Mouse (Mus musculus) MEL (cell line): ENCODE data around the gene Nat9. TPM values are rescaled to one million over a fixed set of nuclear protein-coding genes. Genes with fewer than 3 reads are reported as not detected.

Experiments
- DNase-seq: peaks from one replicate; pipeline ENCODE4 v3.0.0; 2011; ENCODE audit warnings: low read depth, low spot score
- H3K27ac ChIP-seq: 2 replicates; pipeline ENCODE4 v1.5.1; 2012; ENCODE audit warnings: low read depth, mild to moderate bottlenecking, control low read depth, low read length, moderate library complexity; ENCODE audit not compliant: control insufficient read depth
- H3K27me3 ChIP-seq, 2 experiments: fragments of 150-350 bp in 1 of 2; sonication (generic) in 1 of 2; 2 replicates each; pipeline ENCODE4 v1.6.1; 2012; ENCODE audit warnings: low read length in 2 of 2, mild to moderate bottlenecking in 2 of 2, improper control_type of control experiment in 1 of 2, moderate library complexity in 1 of 2; ENCODE audit not compliant: insufficient read depth in 2 of 2, control insufficient read depth in 1 of 2
- H3K36me3 ChIP-seq, 2 experiments: 2 replicates each; pipeline ENCODE4 v1.6.1; 2012 to 2014; ENCODE audit warnings: low read length in 2 of 2, improper control_type of control experiment in 1 of 2, inconsistent platforms in 1 of 2, mild to moderate bottlenecking in 1 of 2; ENCODE audit not compliant: insufficient read depth in 2 of 2, control insufficient read depth in 1 of 2
- H3K4me1 ChIP-seq, 2 experiments: fragments of 150-350 bp in 1 of 2; sonication (generic) in 1 of 2; 2 replicates each; pipeline ENCODE4 v1.6.1; 2012; ENCODE audit warnings: low read length in 2 of 2, improper control_type of control experiment in 1 of 2, mild to moderate bottlenecking in 1 of 2; ENCODE audit not compliant: insufficient read depth in 2 of 2, control insufficient read depth in 1 of 2
- H3K4me3 ChIP-seq, 2 experiments: fragments of 150-350 bp in 1 of 2; sonication (generic) in 1 of 2; 2 replicates each; pipeline ENCODE4 v1.5.1; 2012; ENCODE audit warnings: low read depth in 2 of 2, low read length in 2 of 2, mild to moderate bottlenecking in 2 of 2, moderate library complexity in 2 of 2, control low read depth in 1 of 2, improper control_type of control experiment in 1 of 2; ENCODE audit not compliant: control insufficient read depth in 1 of 2, insufficient read depth in 1 of 2
- H3K79me2 ChIP-seq: 2 replicates; pipeline ENCODE4 v1.6.1; 2012; ENCODE audit warnings: mild to moderate bottlenecking, low read length, moderate library complexity; ENCODE audit not compliant: control insufficient read depth, poor library complexity, insufficient read depth
- H3K9ac ChIP-seq: 2 replicates; pipeline ENCODE4 v1.6.1; 2012; ENCODE audit warnings: low read depth, mild to moderate bottlenecking, control low read depth, low read length, moderate library complexity; ENCODE audit not compliant: control insufficient read depth, poor library complexity, severe bottlenecking
- H3K9me3 ChIP-seq: fragments of 150-350 bp; sonication (generic); replicated peaks from 2 replicates; pipeline ENCODE4 v1.6.1; 2012; ENCODE audit warnings: mild to moderate bottlenecking, low read length, improper control_type of control experiment, moderate library complexity; ENCODE audit not compliant: insufficient read depth
- BHLHE40 ChIP-seq: IDR thresholded peaks from 2 replicates; pipeline ENCODE4 v1.6.1; 2012; ENCODE audit warnings: low read depth, mild to moderate bottlenecking, inconsistent platforms, low read length, improper control_type of control experiment, borderline replicate concordance
- EP300 ChIP-seq, 2 experiments: IDR thresholded peaks; 2 replicates each; pipeline ENCODE4 v1.6.1; 2011; ENCODE audit warnings: improper control_type of control experiment in 2 of 2, low read length in 2 of 2, low read depth in 1 of 2, mild to moderate bottlenecking in 1 of 2
- HCFC1 ChIP-seq: IDR thresholded peaks from 2 replicates; pipeline ENCODE4 v1.6.1; 2012; ENCODE audit warnings: low read depth, mild to moderate bottlenecking, inconsistent platforms, low read length, improper control_type of control experiment, moderate library complexity
- MAFK ChIP-seq: IDR thresholded peaks from 2 replicates; pipeline ENCODE4 v1.6.1; 2011; ENCODE audit warnings: low read depth, mild to moderate bottlenecking, low read length, improper control_type of control experiment, borderline replicate concordance
- MAX ChIP-seq: IDR thresholded peaks from 2 replicates; pipeline ENCODE4 v1.6.1; 2011; ENCODE audit warnings: low read length, improper control_type of control experiment
- MAZ ChIP-seq: IDR thresholded peaks from 2 replicates; pipeline ENCODE4 v1.6.1; 2012; ENCODE audit warnings: low read depth, mild to moderate bottlenecking, inconsistent platforms, low read length, improper control_type of control experiment
- MEF2A ChIP-seq: IDR thresholded peaks from 2 replicates; pipeline ENCODE4 v1.6.1; 2014; ENCODE audit warnings: low read depth, mild to moderate bottlenecking, inconsistent platforms, low read length, improper control_type of control experiment; ENCODE audit not compliant: poor library complexity, insufficient replicate concordance, severe bottlenecking; ENCODE audit errors: extremely low read depth
- MXI1 ChIP-seq: IDR thresholded peaks from 2 replicates; pipeline ENCODE4 v1.6.1; 2011; ENCODE audit warnings: mild to moderate bottlenecking, low read depth, low read length, improper control_type of control experiment
- MYB ChIP-seq: IDR thresholded peaks from 2 replicates; pipeline ENCODE4 v1.6.1; 2011; ENCODE audit warnings: mild to moderate bottlenecking, low read depth, low read length, improper control_type of control experiment
- MYC ChIP-seq: IDR thresholded peaks from 2 replicates; pipeline ENCODE4 v1.6.1; 2011; ENCODE audit warnings: low read depth, mild to moderate bottlenecking, low read length, improper control_type of control experiment, moderate library complexity
- NELFE ChIP-seq: IDR thresholded peaks from 2 replicates; pipeline ENCODE4 v1.6.1; 2011; ENCODE audit warnings: low read depth, low read length, improper control_type of control experiment
- POLR2A ChIP-seq, 2 experiments: IDR thresholded peaks; 2 replicates each; pipeline ENCODE4 v1.6.1; 2011 to 2012; ENCODE audit warnings: low read length in 2 of 2, mild to moderate bottlenecking in 2 of 2, control low read depth in 1 of 2, improper control_type of control experiment in 1 of 2, low read depth in 1 of 2, moderate library complexity in 1 of 2; ENCODE audit not compliant: control insufficient read depth in 1 of 2, insufficient read depth in 1 of 2, poor library complexity in 1 of 2
- POLR2AphosphoS5 ChIP-seq: IDR thresholded peaks from 2 replicates; pipeline ENCODE4 v1.6.1; 2012; ENCODE audit warnings: low read depth, borderline replicate concordance, mild to moderate bottlenecking, inconsistent platforms, low read length, moderate library complexity, mixed read lengths
- RAD21 ChIP-seq: IDR thresholded peaks from 2 replicates; pipeline ENCODE4 v1.6.1; 2011; ENCODE audit warnings: mild to moderate bottlenecking, low read depth, low read length, improper control_type of control experiment
- RCOR1 ChIP-seq: IDR thresholded peaks from 2 replicates; pipeline ENCODE4 v1.6.1; 2012; ENCODE audit warnings: low read depth, mild to moderate bottlenecking, inconsistent platforms, low read length, improper control_type of control experiment
- SIN3A ChIP-seq: IDR thresholded peaks from 2 replicates; pipeline ENCODE4 v1.6.1; 2012; ENCODE audit warnings: low read length, improper control_type of control experiment, inconsistent platforms
- SMC3 ChIP-seq: IDR thresholded peaks from 2 replicates; pipeline ENCODE4 v1.6.1; 2011; ENCODE audit warnings: low read depth, low read length, improper control_type of control experiment
- TCF12 ChIP-seq: IDR thresholded peaks from 2 replicates; pipeline ENCODE4 v1.6.1; 2014; ENCODE audit warnings: low read depth, mild to moderate bottlenecking, inconsistent platforms, low read length, improper control_type of control experiment, moderate library complexity
- USF2 ChIP-seq, 2 experiments: IDR thresholded peaks; 2 replicates each; pipeline ENCODE4 v1.6.1; 2011 to 2012; ENCODE audit warnings: improper control_type of control experiment in 2 of 2, low read length in 2 of 2, borderline replicate concordance in 1 of 2, inconsistent platforms in 1 of 2, low read depth in 1 of 2, mild to moderate bottlenecking in 1 of 2; ENCODE audit not compliant: insufficient read depth in 1 of 2
- ZNF384 ChIP-seq: IDR thresholded peaks from 2 replicates; pipeline ENCODE4 v1.6.1; 2012; ENCODE audit warnings: low read depth, mild to moderate bottlenecking, inconsistent platforms, low read length, improper control_type of control experiment
- polyA plus RNA-seq, 2 experiments: library from polyadenylated mRNA; stranded (reverse) in 1 of 2; unstranded in 1 of 2; fragments of >175 nt in 1 of 2; fragments of >200 nt in 1 of 2; gene quantifications; 2 replicates each; pipeline versions ENCODE4 v1.2.1 to v1.2.4; 2012; ENCODE audit warnings: low replicate concordance in 2 of 2, low read depth in 1 of 2; ENCODE audit not compliant: insufficient read length in 2 of 2, insufficient read depth in 1 of 2, missing spikeins in 1 of 2
- total RNA-seq: library from RNA; depleted of rRNA; stranded (reverse); fragments of 300-350 nt; gene quantifications from 2 replicates; pipeline ENCODE4 v1.2.3, GENCODE M21; 2012

Gene Nat9
- total and polyA plus RNA-seq, 3 experiments = 46.1 to 92.4 TPM; not detected in 1

- Histone ChIP-seq H3K4me1 (peaks cover 2 to 25% of the 10 kb centered on the region in 2 experiments; a peak in 3 of 4 replicates), H3K36me3 (peaks cover 0 to 13% of the 10 kb centered on the region in 2 experiments; a peak in 2 of 4 replicates), H3K9ac (no peak overlapping the region), H3K4me3 (no peak overlapping the region)
- TF ChIP-seq RAD21 = no peak
- no peak for TF ChIP-seq MAZ
- no peak for TF ChIP-seq POLR2AphosphoS5
- TF ChIP-seq SIN3A = peak; percentile 30; the same call in 1 of the 2 replicates
- TF ChIP-seq EP300 (IDR thresholded peaks at IDR 0.05; ENCODE audit: low read depth in 1 of 2, low read length in 2 of 2) = no peak
- TF ChIP-seq USF2 (IDR thresholded peaks at IDR 0.05; ENCODE audit: borderline replicate concordance in 1 of 2, insufficient read depth in 1 of 2, low read depth in 1 of 2, low read length in 2 of 2) = no peak
- no peak for TF ChIP-seq MYC
- TF ChIP-seq MYB = no peak
- TF ChIP-seq, all 39 proteins: peak for 1
- Histone ChIP-seq H3K27me3 (peaks cover 3 to 4% of the 10 kb centered on the region in 2 experiments), H3K27ac (no peak overlapping the region), H3K79me2 (no peaks in the 10 kb centered on the region), H3K9me3 (no peaks in the 10 kb centered on the region)
- peak; percentile 61 for DNase-seq
These were observed 35.8 kb downstream of the Nat9 start for GRCm38 (mm10) chr11:115151755-115152429.

GRCm38 (mm10) chr11:115150741-115151254, 36.9 kb downstream of the Nat9 start:
- no peak for DNase-seq
- TF ChIP-seq RAD21 (no peak), MYC (no peak), MXI1 (no peak), SMC3 (no peak), NELFE (no peak), POLR2A (IDR thresholded peaks at IDR 0.05; ENCODE audit: control insufficient read depth in 1 of 2, insufficient read depth in 1 of 2, low read depth in 1 of 2, low read length in 2 of 2, poor library complexity in 1 of 2) (no peak), MEF2A (no peak), POLR2AphosphoS5 (no peak), MAFK (no peak), HCFC1 (no peak), MAZ (no peak), USF2 (IDR thresholded peaks at IDR 0.05; ENCODE audit: borderline replicate concordance in 1 of 2, insufficient read depth in 1 of 2, low read depth in 1 of 2, low read length in 2 of 2) (no peak), ZNF384 (no peak), RCOR1 (no peak), MAX (no peak), BHLHE40 (no peak), TCF12 (no peak)
- H3K4me3 ChIP-seq = no peak overlapping the region

More at GRCm38 (mm10) chr11:115150741-115151254, 36.9 kb downstream of the Nat9 start:
- Histone ChIP-seq H3K4me1 (peaks cover 2 to 21% of the 10 kb centered on the region in 2 experiments; a peak in 3 of 4 replicates), H3K9ac (no peak overlapping the region), H3K36me3 (peaks cover 0 to 13% of the 10 kb centered on the region in 2 experiments; a peak in 2 of 4 replicates), H3K27ac (no peak overlapping the region), H3K9me3 (no peaks in the 10 kb centered on the region), H3K79me2 (no peaks in the 10 kb centered on the region), H3K27me3 (peaks cover 3 to 4% of the 10 kb centered on the region in 2 experiments)
